Mouse (Mus musculus) ovary, postnatal 14 days (tissue): ENCODE measurements around the gene Vps52.
"Not testable (repeated sequence)": the region's sequence is repeated elsewhere in the genome, so short reads cannot be mapped to it uniquely, and the experiment has no call there.

Experiments used
- DNase-seq: peaks from one replicate; pipeline ENCODE4 v3.0.0; 2022; ENCODE audit warnings: low spot score

The Vps52 gene

GRCm38 (mm10) chr17:33943454-33943853, 12.2 kb upstream of the Vps52 start:
- no peak for DNase-seq

- no peak for DNase-seq
These were observed 8.1 kb upstream of the Vps52 start for GRCm38 (mm10) chr17:33947430-33948089.

- no peak for DNase-seq
These were observed 7.3 kb upstream of the Vps52 start for GRCm38 (mm10) chr17:33948090-33948904.

- DNase-seq, result no peak
These were observed 6.6 kb upstream of the Vps52 start for GRCm38 (mm10) chr17:33948905-33949537.

GRCm38 (mm10) chr17:33950131-33950625, 5.4 kb upstream of the Vps52 start:
- no peak for DNase-seq

- DNase-seq, result peak; percentile 69
These were observed 4.3 kb upstream of the Vps52 start, which contains the start of gene B3galt4 for GRCm38 (mm10) chr17:33951021-33951946. Gene B3galt4, minus strand, starts transcription at chr17:33951488.

- not testable (repeated sequence) for DNase-seq
These were observed 3.6 kb upstream of the Vps52 start for GRCm38 (mm10) chr17:33952015-33952414.

GRCm38 (mm10) chr17:33952879-33953278, 2.7 kb upstream of the Vps52 start:
- no peak for DNase-seq

GRCm38 (mm10) chr17:33953310-33953709, 2.3 kb upstream of the Vps52 start:
- DNase-seq, result no peak

- no peak for DNase-seq
These were observed 1.5 kb upstream of the Vps52 start for GRCm38 (mm10) chr17:33953961-33954565.

GRCm38 (mm10) chr17:33954646-33955554, 712 bp upstream of the Vps52 start:
- DNase-seq, result no peak

- no peak for DNase-seq
These were observed 724 bp downstream of the Vps52 start for GRCm38 (mm10) chr17:33956336-33956735.

GRCm38 (mm10) chr17:33957493-33957892, 1.9 kb downstream of the Vps52 start:
- no peak for DNase-seq

- DNase-seq, result no peak
These were observed 2.8 kb downstream of the Vps52 start for GRCm38 (mm10) chr17:33958451-33958850.

- DNase-seq, result no peak
These were observed 3.5 kb downstream of the Vps52 start for GRCm38 (mm10) chr17:33959135-33959534.

GRCm38 (mm10) chr17:33959948-33960347, 4.3 kb downstream of the Vps52 start:
- DNase-seq, result no peak

GRCm38 (mm10) chr17:33962876-33963275, 7.3 kb downstream of the Vps52 start:
- no peak for DNase-seq

- DNase-seq, result no peak
These were observed 9.7 kb downstream of the Vps52 start for GRCm38 (mm10) chr17:33965082-33965845.

GRCm38 (mm10) chr17:33965846-33966550, 10.4 kb downstream of the Vps52 start:
- no peak for DNase-seq
